Mouse (Mus musculus) limb, embryonic 11.5 days (tissue): ENCODE data around the gene Dnah2. TPM values are rescaled to one million over a fixed set of nuclear protein-coding genes. Genes with fewer than 3 reads are reported as not detected.

Source experiments
- ATAC-seq: fragments of 200-750 bp; cut with Nextera tagmentation; 2 replicates; pipeline ENCODE4 v1.8.0; 2017; ENCODE audit warnings: low read depth; ENCODE audit not compliant: insufficient number of reproducible peaks, low FRiP score, low TSS enrichment
- DNase-seq: peaks from one replicate; pipeline ENCODE4 v3.0.0-alpha.2; 2015; ENCODE audit warnings: low spot score
- H3K27ac ChIP-seq: fragments of 300-500 bp; sonication (generic); replicated peaks from 2 replicates; pipeline ENCODE4 v1.5.1; 2014; ENCODE audit warnings: low read depth, mild to moderate bottlenecking, low read length
- H3K27me3 ChIP-seq: fragments of 300-500 bp; sonication (generic); 2 replicates; pipeline ENCODE4 v1.6.1; 2014; ENCODE audit warnings: mild to moderate bottlenecking, low read length, mixed read lengths; ENCODE audit not compliant: control insufficient read depth, insufficient read depth
- H3K36me3 ChIP-seq: fragments of 300-500 bp; sonication (generic); 2 replicates; pipeline ENCODE4 v1.6.1; 2014; ENCODE audit warnings: mild to moderate bottlenecking, low read length, moderate library complexity, mixed read lengths; ENCODE audit not compliant: control insufficient read depth, insufficient read depth
- H3K4me1 ChIP-seq: fragments of 300-500 bp; sonication (generic); 2 replicates; pipeline ENCODE4 v1.6.1; 2014; ENCODE audit warnings: low read length, mixed read lengths; ENCODE audit not compliant: control insufficient read depth, insufficient read depth
- H3K4me2 ChIP-seq: fragments of 300-500 bp; sonication (generic); 2 replicates; pipeline ENCODE4 v1.6.1; 2014; ENCODE audit warnings: low read depth, mild to moderate bottlenecking, moderate library complexity; ENCODE audit not compliant: severe bottlenecking
- H3K4me3 ChIP-seq: fragments of 300-500 bp; sonication (generic); 2 replicates; pipeline ENCODE4 v1.5.1; 2014; ENCODE audit warnings: low read depth, low read length
- H3K9ac ChIP-seq: fragments of 300-500 bp; sonication (generic); 2 replicates; pipeline ENCODE4 v1.6.1; 2014; ENCODE audit warnings: mild to moderate bottlenecking, low read length
- H3K9me3 ChIP-seq: fragments of 300-500 bp; sonication (generic); 2 replicates; pipeline ENCODE4 v1.6.1; 2016; ENCODE audit warnings: low read length; ENCODE audit not compliant: control insufficient read depth
- WGBS: fragments of 180-500 bp; shearing (Covaris S2); extraction: QIAGEN DNeasy Blood & Tissue Kit; methylation state at CpG from one replicate; pipeline ENCODE4 v1.1.7; 2014; 5-methylcytosine and 5-hydroxymethylcytosine counted together
- polyA plus RNA-seq: library from polyadenylated mRNA; unstranded; fragments of >200 nt; fragmentation: Nextera tagmentation; extraction: Ambion mirVana; gene quantifications from 2 replicates; pipeline ENCODE4 v1.2.1, GENCODE M21; 2014

Dnah2 gene
- polyA plus RNA-seq, 1 experiment from 2014 or later, result 0.87 TPM

- DNase-seq (no peak), ATAC-seq (no peak)
- H3K4me1 ChIP-seq, result peaks cover 27% of the 10 kb centered on the region
- no peaks in the 10 kb centered on the region for H3K36me3 ChIP-seq
- no peak overlapping the region for H3K27ac ChIP-seq
- H3K4me3 ChIP-seq, result peak overlapping the region; percentile 19
- peak overlapping the region; percentile 39; the same call in 1 of the 2 replicates for H3K9ac ChIP-seq
- H3K4me2 ChIP-seq, result peak overlapping the region; percentile 84
- no peaks in the 10 kb centered on the region for H3K9me3 ChIP-seq
- 13% methylated on average over 10 of the region's 10 CpGs for whole genome bisulfite sequencing
- H3K27me3 ChIP-seq, result peaks cover 14% of the 10 kb centered on the region; the same call in 1 of the 2 replicates
Observed at GRCm38 (mm10) chr11:69420554-69421000, 128.3 kb downstream of the Dnah2 start.

GRCm38 (mm10) chr11:69419813-69420553 is 128.9 kb downstream of the Dnah2 start:
- peak; percentile 67 for DNase-seq

GRCm38 (mm10) chr11:69419443-69419812 is 129.5 kb downstream of the Dnah2 start:
- Histone ChIP-seq H3K9ac (peak overlapping the region; percentile 22), H3K27me3 (peaks cover 14% of the 10 kb centered on the region; the same call in 1 of the 2 replicates), H3K4me1 (peaks cover 28% of the 10 kb centered on the region), H3K36me3 (no peaks in the 10 kb centered on the region), H3K9me3 (no peaks in the 10 kb centered on the region), H3K27ac (peak overlapping the region; percentile 97), H3K4me3 (peak overlapping the region; percentile 19), H3K4me2 (peak overlapping the region; percentile 84)
- ATAC-seq (no peak), DNase-seq (peak; percentile 60)
- under 1% methylated on average over 19 of the region's 19 CpGs for WGBS

More at GRCm38 (mm10) chr11:69419813-69420553, 128.9 kb downstream of the Dnah2 start:
- peak overlapping the region; percentile 39 for H3K9ac ChIP-seq
- H3K4me2 ChIP-seq, result peak overlapping the region; percentile 84
- H3K36me3 ChIP-seq, result no peaks in the 10 kb centered on the region
- under 1% methylated on average over 31 of the region's 31 CpGs for WGBS
- H3K27ac ChIP-seq, result peak overlapping the region; percentile 97; the same call in 1 of the 2 replicates
- peaks cover 27% of the 10 kb centered on the region for H3K4me1 ChIP-seq
- ATAC-seq, result no peak
- H3K9me3 ChIP-seq, result no peaks in the 10 kb centered on the region
- H3K4me3 ChIP-seq, result peak overlapping the region; percentile 19
- peaks cover 14% of the 10 kb centered on the region; the same call in 1 of the 2 replicates for H3K27me3 ChIP-seq

GRCm38 (mm10) chr11:69418481-69419442 is 130.1 kb downstream of the Dnah2 start:
- no peaks in the 10 kb centered on the region for H3K36me3 ChIP-seq
- H3K9ac ChIP-seq, result peak overlapping the region; percentile 63
- no peaks in the 10 kb centered on the region for H3K9me3 ChIP-seq
- DNase-seq, result peak; percentile 96
- peak; percentile 89 for ATAC-seq
- H3K27ac ChIP-seq, result peak overlapping the region; percentile 97
- peaks cover 14% of the 10 kb centered on the region; the same call in 1 of the 2 replicates for H3K27me3 ChIP-seq
- under 1% methylated on average over 45 of the region's 45 CpGs for WGBS
- peaks cover 34% of the 10 kb centered on the region for H3K4me1 ChIP-seq
- peak overlapping the region; percentile 84 for H3K4me2 ChIP-seq
- H3K4me3 ChIP-seq, result peak overlapping the region; percentile 70

GRCm38 (mm10) chr11:69417449-69418384 is 131.2 kb downstream of the Dnah2 start:
- H3K4me2 ChIP-seq, result peak overlapping the region; percentile 84
- H3K27ac ChIP-seq, result peak overlapping the region; percentile 97
- peaks cover 44% of the 10 kb centered on the region for H3K4me1 ChIP-seq
- peak overlapping the region; percentile 63 for H3K9ac ChIP-seq
- H3K27me3 ChIP-seq, result peaks cover 12% of the 10 kb centered on the region; the same call in 1 of the 2 replicates
- DNase-seq (peak; percentile 94), ATAC-seq (peak; percentile 28; the same call in 1 of the 2 replicates)
- WGBS, result under 1% methylated on average over 39 of the region's 39 CpGs
- H3K36me3 ChIP-seq, result no peaks in the 10 kb centered on the region
- H3K4me3 ChIP-seq, result peak overlapping the region; percentile 70
- H3K9me3 ChIP-seq, result no peaks in the 10 kb centered on the region

GRCm38 (mm10) chr11:69416921-69417448 is 131.9 kb downstream of the Dnah2 start:
- H3K4me3 ChIP-seq, result peak overlapping the region; percentile 70
- peak overlapping the region; percentile 84 for H3K4me2 ChIP-seq
- 5% methylated on average over 8 of the region's 8 CpGs for WGBS
- peaks cover 5% of the 10 kb centered on the region; the same call in 1 of the 2 replicates for H3K27me3 ChIP-seq
- no peak for DNase-seq
- H3K4me1 ChIP-seq, result peaks cover 50% of the 10 kb centered on the region
- H3K36me3 ChIP-seq, result no peaks in the 10 kb centered on the region
- peak overlapping the region; percentile 97 for H3K27ac ChIP-seq
- peak overlapping the region; percentile 43 for H3K9ac ChIP-seq
- no peak for ATAC-seq
- H3K9me3 ChIP-seq, result no peaks in the 10 kb centered on the region

GRCm38 (mm10) chr11:69416509-69416908 is 132.4 kb downstream of the Dnah2 start:
- H3K4me3 ChIP-seq, result peak overlapping the region; percentile 70
- peaks cover 3% of the 10 kb centered on the region; the same call in 1 of the 2 replicates for H3K27me3 ChIP-seq
- peak overlapping the region; percentile 97 for H3K27ac ChIP-seq
- ATAC-seq (no peak), DNase-seq (no peak)
- H3K4me1 ChIP-seq, result peaks cover 50% of the 10 kb centered on the region
- WGBS, result 0% methylated on average over 4 of the region's 4 CpGs
- no peak overlapping the region for H3K9ac ChIP-seq
- peak overlapping the region; percentile 84 for H3K4me2 ChIP-seq
- H3K36me3 ChIP-seq, result no peaks in the 10 kb centered on the region
- H3K9me3 ChIP-seq, result no peaks in the 10 kb centered on the region
